Mouse (Mus musculus): ENCODE measurements around the gene Nrap.
A peak's percentile ranks its signal among the peaks of the same experiment; 100 is the strongest.
"Not testable (repeated sequence)": the region's sequence is repeated elsewhere in the genome, so short reads cannot be mapped to it uniquely, and the experiment has no call there.

Nrap gene

DNA sequence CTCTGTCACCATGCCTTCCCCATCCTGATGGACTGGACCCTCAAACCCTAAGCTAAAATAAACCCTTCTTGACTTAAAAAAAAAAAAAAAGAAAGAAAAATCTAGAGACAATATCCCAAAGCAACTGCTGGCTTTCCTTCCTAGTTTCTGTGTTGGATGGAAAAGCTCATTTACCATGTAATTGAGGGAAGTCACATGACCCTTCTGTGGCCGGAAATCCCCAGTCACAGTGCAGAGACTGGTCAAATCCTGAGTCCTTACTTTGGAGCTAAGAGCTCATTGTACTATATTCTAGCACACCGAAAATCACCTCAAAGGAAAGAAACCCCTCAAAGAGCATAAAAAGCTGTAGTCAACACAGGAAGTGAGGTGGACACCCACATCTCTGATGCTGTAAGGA, 30.9 kb downstream of the Nrap start:
- no peak for DNase-seq

DNA sequence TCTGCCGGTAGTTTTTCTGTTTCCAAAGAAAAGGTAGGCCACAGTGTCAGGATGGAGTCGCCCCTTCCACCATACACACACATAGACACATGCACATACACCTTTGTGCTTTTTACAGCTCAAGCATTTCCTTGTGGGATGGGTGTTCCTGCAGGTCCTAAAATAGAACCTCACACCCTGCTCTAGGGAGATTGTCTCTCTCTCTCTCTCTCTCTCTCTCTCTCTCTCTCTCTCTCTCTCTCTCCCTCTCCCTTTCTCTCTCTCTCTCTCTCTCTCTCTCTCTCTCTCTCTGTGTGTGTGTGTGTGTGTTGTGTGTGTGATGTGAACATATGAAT, 32.5 kb downstream of the Nrap start:
- DNase-seq: not testable (repeated sequence)

DNA sequence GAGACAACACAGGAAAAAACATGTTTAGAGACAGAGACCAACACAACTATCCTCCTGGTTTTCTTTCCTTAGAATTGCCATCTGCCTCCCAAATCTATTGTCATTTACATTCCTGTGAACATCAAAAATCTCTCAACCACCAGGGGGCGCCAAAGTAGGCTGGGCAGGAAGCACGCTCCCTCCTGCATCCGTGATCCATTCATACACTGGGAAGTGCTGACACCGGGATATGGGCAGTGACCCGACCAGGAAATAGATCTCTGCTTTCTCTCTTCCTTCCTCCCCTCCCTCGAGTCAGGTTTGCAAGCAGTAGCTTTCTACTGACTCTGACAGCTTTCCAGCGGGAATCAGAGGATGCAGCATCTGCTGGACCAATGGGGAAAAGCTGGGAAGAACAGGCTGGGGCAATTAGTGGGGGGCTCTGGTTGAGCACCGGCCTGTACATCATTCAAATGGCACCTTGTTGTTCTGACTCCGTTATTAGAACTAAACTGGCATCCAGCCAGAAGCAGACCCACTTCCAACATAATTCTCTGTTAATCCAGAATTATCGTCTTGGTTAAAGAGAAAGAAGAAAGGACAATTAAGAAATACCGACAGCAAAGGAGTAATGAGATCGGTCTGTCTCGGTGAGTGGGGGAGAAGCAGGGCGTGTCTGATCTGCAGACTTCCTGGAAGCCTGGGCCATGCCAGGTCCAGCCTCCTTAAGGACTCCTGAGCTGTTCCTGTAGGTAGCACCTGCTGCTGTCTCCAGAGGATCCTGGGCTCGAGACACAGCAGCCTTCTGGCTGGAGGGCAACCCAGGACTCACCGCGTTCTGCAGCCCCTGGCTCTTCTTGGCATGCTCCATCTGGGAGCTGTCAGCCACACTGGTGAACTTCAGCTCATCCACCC, 33.1 kb downstream of the Nrap start:
- peak; percentile 74 for DNase-seq

DNA sequence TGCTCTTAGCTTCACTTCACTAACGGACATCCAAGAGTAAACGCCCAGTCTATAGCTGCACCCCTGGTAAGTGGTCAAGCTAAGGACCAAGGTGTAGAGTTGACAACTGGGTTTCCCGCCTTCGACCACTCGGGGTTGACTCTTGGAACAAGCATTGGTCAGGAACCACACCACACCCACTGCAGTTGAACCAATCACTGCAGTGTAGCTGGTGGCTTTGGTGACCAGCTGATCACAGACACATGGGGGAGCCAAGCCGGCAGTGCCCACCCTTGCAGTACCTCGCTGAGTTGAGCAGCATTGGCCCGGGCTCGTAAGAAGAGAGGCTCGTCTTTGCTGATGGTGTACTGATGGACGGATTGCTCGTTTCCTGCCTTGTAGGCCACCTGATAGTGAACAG, 34.6 kb downstream of the Nrap start:
- no peak for DNase-seq

DNA sequence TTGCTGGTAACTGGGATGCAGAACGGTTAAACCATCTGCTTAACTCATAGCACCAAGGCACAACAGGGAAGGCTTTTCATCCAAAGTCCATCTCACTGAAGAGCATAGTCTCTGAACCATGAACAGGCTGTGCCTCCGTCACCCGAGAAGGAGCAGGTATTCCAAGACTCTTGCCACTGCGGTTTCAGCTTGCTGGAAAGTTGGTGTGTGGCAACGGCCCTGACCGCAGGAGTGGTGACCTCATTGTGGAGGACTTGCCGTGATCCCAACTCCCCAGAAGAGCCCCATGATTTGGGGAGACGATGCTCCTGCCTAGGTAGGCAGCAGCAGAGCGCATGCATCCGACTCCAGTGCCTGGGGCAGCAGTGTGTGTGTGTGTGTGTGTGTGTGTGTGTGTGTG, 36.1 kb downstream of the Nrap start:
- DNase-seq: peak; percentile 38

DNA sequence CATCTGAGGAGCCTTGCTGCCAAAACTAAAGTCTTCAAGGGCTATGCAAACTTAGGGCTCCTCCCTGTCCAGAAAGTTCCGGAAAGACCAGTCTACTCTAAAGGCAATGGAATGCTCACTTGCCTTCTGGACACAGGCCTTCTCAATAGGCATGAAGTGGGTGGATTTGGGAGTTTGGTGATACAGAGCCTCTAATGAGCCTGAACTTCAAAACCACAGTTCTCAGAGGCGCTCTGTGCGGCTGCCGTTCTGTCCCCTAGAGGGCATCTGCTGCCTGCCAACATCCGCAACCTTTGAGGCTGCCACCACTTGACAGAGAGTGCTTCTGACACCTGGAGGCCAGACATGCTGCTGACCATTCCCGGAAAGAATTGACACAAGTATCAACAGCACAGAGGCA, 40.5 kb downstream of the Nrap start:
- peak; percentile 45 for DNase-seq

DNA sequence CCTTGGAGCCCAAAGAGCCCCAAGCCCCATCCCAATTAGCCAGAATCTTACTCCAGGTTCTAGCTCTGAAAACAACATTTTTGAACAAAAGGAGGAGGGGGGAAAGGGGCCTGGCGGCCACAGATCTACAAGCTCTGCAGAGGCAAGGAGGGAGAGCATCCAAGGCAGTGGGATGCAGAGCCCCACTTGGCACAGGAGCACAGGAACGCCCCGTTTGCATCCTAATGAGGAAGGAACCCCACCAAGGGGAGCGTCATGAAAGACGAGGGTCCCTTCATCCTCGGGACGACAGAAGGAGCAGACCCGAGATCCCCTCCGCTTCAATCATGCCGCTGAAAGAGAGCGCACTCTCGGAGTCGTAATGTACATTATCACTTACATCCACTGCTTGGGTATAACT, 43.1 kb downstream of the Nrap start:
- no peak for DNase-seq

DNA sequence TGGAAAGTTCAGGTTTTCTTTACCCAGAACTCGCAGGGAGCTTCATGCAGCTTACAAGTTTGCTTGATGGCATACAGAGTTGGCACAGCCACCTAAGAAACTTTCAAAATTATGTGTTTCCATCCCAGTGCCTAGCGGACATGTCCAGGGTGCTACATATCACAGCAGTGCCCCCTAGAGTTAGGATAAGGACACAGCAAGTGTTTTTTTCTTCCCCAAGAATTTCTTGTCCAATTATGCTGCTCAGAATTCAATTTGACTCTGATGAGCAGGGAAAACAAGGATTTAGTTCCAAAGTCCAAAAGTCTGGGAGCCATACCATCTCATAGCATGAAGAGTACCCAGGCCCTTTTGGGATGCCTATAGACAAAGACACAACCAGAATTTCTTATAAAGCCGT, 43.8 kb downstream of the Nrap start:
- DNase-seq: peak; percentile 71

DNA sequence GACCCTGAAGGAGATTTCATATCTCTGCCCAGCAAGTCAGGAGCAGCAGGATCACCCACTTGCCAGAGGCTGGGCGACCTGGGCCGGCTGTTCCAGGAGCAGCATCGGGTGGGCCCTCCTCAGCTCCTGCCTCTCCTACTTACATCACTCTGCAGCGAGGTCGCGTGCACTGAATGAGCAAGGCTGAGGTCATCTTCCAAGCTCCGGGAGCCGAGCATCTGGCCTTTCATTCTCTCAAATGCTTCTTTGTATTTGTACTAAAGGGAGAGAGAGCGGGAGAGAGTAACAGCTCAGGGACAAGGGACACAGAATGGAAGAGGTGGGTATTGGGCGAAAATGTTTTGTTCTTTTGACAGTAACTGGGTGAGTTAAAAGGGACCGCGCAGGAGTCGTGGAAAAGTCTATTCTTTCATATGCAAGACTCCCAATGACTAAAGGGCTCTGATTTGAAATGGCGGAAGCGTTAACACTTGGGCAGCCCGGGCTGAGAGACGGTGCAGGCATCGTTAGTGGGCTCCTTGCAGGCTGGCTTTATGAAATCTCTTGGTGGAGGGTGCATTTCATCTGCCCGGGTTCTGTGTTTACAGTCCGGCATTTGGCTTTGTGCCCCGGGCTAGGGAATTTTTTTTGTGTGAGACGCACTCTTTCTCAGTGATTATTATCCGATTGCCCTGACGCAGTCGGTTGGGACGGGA, 45.8 kb downstream of the Nrap start:
- DNase-seq: no peak

DNA sequence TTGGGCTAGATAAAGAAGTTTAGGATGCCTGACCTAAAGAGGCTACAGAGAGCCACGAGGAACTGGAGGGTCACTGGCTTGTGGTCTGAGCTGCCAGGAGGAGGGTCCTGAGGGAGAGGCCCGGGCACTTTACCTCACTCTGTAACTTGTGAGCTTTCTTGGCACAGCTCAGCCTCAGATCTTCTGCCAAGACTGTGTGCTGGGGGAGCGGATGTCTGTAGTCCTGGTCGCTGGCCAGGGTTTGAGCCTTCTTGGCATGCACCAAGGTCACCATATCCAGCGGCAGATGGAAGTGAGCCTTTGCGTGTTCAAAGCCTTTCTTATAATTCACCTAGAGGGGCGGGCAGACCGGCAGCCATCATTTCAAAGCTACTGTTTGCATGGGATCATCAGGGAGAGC, 47.8 kb downstream of the Nrap start:
- peak; percentile 34 for DNase-seq

DNA sequence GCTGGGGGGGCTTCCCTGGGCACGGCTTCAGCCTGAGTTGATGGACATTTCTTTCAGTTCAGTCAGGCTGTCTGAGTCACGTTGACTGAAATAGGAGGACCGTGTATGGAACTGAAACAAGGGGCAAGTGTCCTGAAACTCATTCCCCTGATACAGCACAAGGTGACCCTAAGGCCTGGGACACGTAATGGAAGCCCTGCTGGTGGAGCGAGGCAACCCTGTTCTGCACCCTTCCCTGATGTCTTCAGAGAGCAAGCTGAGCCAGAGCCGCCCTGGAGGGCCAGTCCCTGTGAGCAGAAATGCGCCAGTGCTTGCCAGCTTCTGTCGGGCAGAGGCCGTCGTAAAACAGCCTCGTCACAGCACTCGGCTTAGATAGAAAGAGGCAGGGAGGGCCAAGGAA, 53.0 kb downstream of the Nrap start:
- DNase-seq: peak; percentile 59

DNA sequence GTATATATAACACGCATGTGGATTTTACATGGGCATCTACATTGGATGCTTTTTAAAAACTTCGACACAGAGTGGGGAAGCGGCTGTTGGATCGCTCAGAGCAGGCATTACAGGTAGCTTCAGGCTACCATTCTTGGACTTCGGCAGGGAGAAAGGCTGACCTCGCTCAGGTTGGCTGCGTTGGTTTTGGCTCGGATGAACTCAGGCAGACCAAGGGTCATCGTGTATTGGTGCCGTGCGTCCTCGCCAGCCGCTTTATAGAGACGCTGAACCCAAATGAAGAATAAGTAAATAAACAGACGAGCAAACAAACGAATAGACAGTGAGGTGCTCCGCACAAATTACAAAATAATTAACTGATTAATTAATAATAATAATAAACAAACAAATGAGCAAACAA, 53.5 kb downstream of the Nrap start:
- peak; percentile 83 for DNase-seq

DNA sequence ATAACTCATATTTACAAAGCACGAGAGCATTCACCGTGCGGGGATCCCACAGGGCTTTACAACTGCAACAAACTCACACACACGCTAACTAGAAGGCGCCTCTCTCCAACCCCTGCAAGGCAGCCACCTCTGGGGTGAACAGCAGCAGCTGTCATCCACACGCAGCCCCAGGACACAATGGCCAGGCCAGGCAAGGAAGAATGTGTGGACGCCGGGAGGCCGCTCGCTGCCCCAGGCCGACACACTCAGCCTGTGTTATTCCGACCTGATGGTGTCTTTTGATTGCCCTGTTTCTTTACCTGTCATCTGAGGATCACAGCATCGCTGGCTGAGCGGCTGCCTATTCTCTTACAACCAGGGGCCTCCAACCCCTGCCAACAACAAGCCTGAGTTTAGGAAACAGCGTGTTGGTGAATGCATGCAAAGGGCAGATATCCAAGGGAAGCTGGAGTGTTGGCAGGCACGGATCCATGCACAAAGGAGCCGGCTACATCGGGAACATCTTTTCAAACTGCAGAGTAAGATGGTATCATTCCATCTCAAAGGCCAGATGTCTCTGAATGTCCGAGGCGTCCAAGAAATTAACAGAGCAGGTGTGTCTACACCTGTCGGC, 63.5 kb downstream of the Nrap start:
- no peak for DNase-seq

DNA sequence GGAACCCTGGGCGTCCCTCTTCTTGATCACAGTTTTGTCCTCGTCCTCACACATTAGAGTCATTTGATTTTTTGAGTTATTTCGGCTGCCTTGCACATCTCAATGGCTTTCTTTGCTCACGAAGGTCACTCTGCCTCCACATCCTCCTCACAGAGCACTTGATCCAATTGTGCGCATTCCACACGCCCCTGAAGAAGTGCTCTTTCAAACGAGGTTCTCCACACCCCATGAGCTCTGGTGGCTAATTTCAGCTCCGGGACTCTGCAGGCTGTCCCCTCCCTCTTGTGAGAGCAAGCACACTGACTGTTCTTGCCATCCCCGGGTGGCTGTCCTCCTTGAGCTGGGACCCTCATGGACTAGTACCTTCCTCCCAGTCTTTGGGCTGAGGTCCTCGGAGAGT, 64.2 kb downstream of the Nrap start:
- DNase-seq: no peak

DNA sequence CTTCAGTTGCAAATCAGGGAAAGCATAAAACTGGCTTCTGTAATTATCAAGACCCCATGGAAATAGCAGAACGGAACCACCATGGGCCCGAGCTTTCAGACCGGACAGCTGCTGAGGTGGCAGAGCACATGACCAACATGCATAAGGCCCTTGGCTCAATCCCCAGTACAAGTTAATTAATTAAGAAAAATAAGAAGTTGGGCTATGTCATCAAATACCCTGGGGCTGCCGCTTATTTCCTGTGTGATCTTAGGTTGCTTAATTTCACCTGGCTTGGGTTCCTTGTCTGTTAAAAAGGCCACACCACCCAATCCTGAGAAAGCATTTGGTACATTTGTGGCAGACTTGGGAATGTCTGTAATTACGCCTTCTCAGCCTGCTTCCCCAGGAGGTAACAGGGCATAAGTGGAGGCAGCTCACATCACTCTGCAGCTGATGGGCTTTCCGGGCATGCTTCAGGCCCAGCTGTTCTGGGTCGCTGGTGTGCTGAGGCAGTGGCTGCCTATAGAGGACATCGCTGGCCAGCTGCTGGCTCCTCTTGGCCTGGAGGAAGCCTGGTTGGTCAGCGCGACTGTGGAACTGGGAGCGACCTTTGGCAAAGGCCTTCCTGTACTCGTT, 68.4 kb downstream of the Nrap start:
- peak; percentile 65 for DNase-seq

DNA sequence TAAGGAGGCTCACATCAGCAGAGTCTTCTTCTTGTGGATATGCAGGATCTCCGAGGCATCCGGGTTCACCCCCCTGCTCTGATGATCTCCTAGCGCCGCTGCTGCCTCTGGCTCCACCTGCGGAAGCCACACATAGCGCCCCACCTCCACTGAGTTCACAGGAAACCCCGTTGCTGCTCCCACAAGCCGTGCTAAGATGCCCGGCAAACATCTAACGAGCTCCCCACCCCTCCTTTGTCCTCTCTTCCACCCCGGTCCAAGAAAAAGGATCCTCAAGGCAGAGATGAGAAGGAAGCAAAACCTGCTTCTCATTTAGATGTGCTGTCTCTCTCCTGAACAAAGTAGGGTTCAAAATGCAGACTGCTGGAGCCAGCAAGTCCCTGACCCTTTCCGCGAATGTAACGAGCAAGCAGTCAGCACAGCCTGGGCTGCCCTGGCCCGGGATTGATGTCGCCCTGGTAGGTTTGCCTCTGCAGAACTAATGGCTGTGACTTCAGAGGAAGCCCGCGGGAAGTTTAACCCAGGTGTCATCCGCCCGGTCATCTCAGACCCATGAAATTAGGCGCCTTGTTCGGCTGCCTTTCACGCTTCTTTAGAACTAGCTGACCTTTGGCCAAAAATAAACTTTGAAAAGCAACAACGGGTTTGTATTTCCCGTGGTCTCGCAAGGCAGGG, 69.5 kb downstream of the Nrap start:
- DNase-seq: peak; percentile 57

DNA sequence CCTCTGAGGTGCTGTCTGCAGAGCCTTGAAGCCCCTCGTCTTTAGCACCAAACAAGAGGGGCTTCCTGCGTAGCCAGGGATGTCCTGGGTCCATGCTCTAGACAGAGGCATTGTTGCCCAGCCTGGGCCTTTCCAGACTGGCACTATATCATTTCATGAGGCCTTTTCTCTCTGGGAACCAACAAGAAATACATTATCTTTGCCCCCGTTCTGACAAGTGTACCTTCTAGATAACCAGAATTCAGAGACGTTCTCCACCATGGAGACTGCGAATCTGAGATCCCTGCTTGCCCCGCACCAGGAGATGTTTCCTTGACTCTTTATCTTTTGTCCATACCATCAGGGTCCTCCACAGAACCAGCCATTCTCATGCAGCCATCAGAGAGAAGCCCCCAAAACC, 70.2 kb downstream of the Nrap start:
- DNase-seq: no peak

DNA sequence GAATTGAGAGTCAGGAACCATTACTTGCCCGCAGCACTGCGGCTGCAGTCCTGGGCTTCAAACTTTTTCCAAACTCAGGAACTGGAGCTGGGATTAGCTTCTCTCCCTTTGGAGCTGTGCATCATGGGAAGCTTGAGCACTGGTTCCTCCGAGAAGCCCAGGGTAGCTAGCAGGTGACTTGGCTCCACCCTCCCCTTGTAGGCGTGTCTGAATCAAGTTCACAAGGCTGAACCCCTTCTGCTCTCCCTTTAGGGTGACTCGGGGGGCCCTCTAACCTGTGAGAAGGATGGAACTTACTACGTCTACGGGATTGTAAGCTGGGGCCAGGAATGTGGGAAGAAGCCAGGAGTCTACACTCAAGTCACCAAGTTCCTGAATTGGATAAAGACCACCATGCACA, 70.6 kb downstream of the Nrap start:
- no peak for DNase-seq

DNA sequence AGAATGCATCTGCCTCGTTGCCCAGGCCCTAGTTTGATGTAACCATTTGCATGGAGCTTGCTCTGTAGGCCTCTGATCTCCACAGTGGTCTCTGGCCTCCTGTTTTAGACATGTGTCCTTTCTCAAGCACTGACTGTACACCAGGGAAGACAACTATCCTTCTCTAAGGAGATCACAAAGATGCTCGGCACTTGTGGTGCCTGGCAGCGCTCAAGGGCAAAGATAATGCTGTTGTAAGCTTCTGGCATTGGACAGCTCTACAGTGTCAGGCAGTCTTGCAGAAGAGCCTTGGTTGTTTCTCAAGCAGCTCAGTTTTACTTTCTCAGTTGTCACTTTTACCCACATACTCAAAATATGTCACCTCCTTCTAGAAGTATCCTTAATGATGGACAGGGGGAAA, 73.3 kb downstream of the Nrap start:
- no peak for DNase-seq

DNA sequence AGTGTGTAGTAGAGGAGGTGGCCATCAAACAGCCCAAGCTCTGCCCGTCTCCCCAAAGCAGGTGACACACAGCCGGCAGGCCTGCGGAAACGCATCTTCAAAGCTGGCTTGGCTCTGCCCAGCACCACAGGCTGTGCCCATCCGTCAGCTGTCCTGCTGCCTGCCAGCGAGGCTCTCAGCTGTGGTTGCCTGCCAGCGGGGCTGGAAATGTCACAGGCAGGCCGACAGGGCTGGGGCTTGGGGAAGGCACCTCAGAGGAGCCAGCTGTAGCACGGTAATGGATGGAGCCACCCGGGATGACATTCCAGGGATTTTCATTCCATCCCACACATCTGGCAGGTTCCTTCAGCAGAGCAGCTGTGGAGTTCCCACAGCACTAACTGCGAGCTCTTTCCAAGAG, 89.0 kb downstream of the Nrap start:
- no peak for DNase-seq

DNA sequence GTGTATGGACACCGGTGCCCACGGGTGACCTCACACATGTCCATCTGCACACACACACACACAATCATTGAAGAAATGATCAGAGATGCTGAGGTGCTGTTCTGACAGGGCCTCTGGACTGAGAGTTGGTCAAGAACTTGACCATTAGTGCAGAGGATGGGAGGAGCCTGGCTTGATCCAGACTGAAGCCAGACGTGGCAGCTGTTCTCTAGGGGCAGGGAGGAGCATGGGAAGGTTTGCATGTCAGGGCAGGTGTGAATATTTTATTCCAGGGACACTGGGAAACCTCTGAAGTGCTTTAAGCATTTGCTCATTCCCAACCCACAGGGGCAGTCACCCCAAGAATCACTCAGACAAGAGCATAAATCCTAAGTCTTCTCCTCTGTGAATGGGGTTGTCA, 92.6 kb downstream of the Nrap start:
- no peak for DNase-seq

DNA sequence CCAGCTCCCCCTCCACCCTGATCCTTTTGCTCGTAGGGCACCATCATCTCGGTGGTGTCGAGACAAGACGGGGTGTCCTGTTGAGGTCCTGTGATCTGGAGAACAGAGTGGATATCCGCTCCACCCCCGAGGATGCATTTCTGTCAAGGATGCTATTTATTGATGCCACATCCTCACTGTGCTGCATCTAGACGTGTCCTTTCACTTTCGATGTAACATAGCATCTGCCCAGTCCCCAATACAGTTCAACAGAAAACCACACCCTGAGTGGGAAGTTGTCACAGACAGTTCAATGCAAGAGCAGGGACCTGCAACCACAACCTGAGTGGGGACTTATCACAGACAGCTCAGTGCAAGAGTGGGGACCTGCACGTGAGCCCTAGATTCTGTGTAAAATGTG, 93.2 kb downstream of the Nrap start:
- no peak for DNase-seq

Data from kidney, adult 9 months (tissue).